Mouse (Mus musculus) liver, postnatal 0 days (tissue): ENCODE results near the gene Lcmt1.

Experiments used
- CTCF ChIP-seq: sonication (generic); IDR thresholded peaks from 2 replicates; pipeline ENCODE4 v1.5.1; 2016; ENCODE audit warnings: antibody characterized with exemption, low read depth
- EP300 ChIP-seq: IDR thresholded peaks from 2 replicates; pipeline ENCODE4 v1.6.1; 2016; ENCODE audit warnings: antibody characterized with exemption, low read depth, mild to moderate bottlenecking

GRCm38 (mm10) chr7:123467961-123468360 is 98.4 kb downstream of the Lcmt1 start:
- no peak for TF ChIP-seq CTCF
- no peak for TF ChIP-seq EP300
